Mouse (Mus musculus) adrenal gland (tissue): ENCODE results near the gene Bscl2.
"Not testable (repeated sequence)": the region's sequence is repeated elsewhere in the genome, so short reads cannot be mapped to it uniquely, and the experiment has no call there.

ENCODE experiments used
- intact Hi-C: fragments of 180-260 bp; cut with DNase I; formaldehyde crosslinking; loops from one replicate; pipeline ENCODE4 v1.15.1; 2025

Bscl2 gene

GRCm38 (mm10) chr19:8864265-8864664, 27.0 kb downstream of the Bscl2 start:
- intact Hi-C loops = loop anchor here (5.0 kb wide), 1 partner anchor 43 kb away; no protein-coding TSS in a partner anchor

GRCm38 (mm10) chr19:8870381-8870780, 33.1 kb downstream of the Bscl2 start:
- intact Hi-C loops = not testable (repeated sequence)

GRCm38 (mm10) chr19:8870838-8871237, 33.6 kb downstream of the Bscl2 start:
- intact Hi-C loops = no loop called here

GRCm38 (mm10) chr19:8871267-8872186, 34.3 kb downstream of the Bscl2 start, which contains the start of gene Ubxn1:
TSS of gene Ubxn1 (plus strand) at chr19:8871496.
- intact Hi-C loops = no loop called here

GRCm38 (mm10) chr19:8872266-8872840, 35.1 kb downstream of the Bscl2 start:
- intact Hi-C loops = no loop called here

- intact Hi-C loops = no loop called here
Measured at GRCm38 (mm10) chr19:8875031-8875430, 37.8 kb downstream of the Bscl2 start.

- intact Hi-C loops = no loop called here
Measured at GRCm38 (mm10) chr19:8880311-8881033, 43.2 kb downstream of the Bscl2 start, which contains the start of gene Uqcc3. TSS of gene Uqcc3 (minus strand) at chr19:8880923.

GRCm38 (mm10) chr19:8881034-8881392, 43.7 kb downstream of the Bscl2 start:
- intact Hi-C loops = no loop called here

GRCm38 (mm10) chr19:8883616-8884015, 46.3 kb downstream of the Bscl2 start, which contains the start of the genes Lbhd1 and Gm49403:
TSS of gene Lbhd1 (plus strand) at chr19:8883732.
TSS of gene Gm49403 (plus strand) at chr19:8883930.
- intact Hi-C loops = no loop called here

- intact Hi-C loops = no loop called here
Measured at GRCm38 (mm10) chr19:8886916-8887584, 49.8 kb downstream of the Bscl2 start.

- intact Hi-C loops = no loop called here
Measured at GRCm38 (mm10) chr19:8887585-8888463, 50.6 kb downstream of the Bscl2 start.

- intact Hi-C loops = no loop called here
Measured at GRCm38 (mm10) chr19:8888511-8889385, 51.5 kb downstream of the Bscl2 start, which contains the start of the genes 1810009A15Rik and Gm49416. TSS of gene 1810009A15Rik (plus strand) at chr19:8888853. TSS of gene Gm49416 (plus strand) at chr19:8888926.

GRCm38 (mm10) chr19:8892829-8893766, 55.8 kb downstream of the Bscl2 start, which contains the start of gene Ints5:
TSS of gene Ints5 (plus strand) at chr19:8893005.
- intact Hi-C loops = no loop called here

- intact Hi-C loops = loop anchor here (5.0 kb wide), 1 partner anchor 42 kb away; no protein-coding TSS in a partner anchor
Measured at GRCm38 (mm10) chr19:8895397-8895960, 58.2 kb downstream of the Bscl2 start.

GRCm38 (mm10) chr19:8896231-8896630, 59.0 kb downstream of the Bscl2 start:
- intact Hi-C loops = loop anchor here (5.0 kb wide), 1 partner anchor 41 kb away; no protein-coding TSS in a partner anchor

- intact Hi-C loops = loop anchor here (5.0 kb wide), 1 partner anchor 40 kb away; no protein-coding TSS in a partner anchor
Measured at GRCm38 (mm10) chr19:8897211-8897864, 60.1 kb downstream of the Bscl2 start.
